Mouse (Mus musculus) neutrophil, adult 5-6 weeks (primary cell): ENCODE results near the gene Drc7. TPM values are rescaled to one million over a fixed set of nuclear protein-coding genes. Genes with fewer than 3 reads are reported as not detected.

Source experiments
- ATAC-seq: fragments of 151-379, 151-347 bp; 2 replicates; pipeline ENCODE4 v1.8.0; 2017; ENCODE audit warnings: mild to moderate bottlenecking, moderate TSS enrichment; ENCODE audit not compliant: insufficient number of reproducible peaks, poor library complexity, low FRiP score, severe bottlenecking; ENCODE audit errors: extremely low read depth
- total RNA-seq: library from RNA; stranded (forward); fragments of 200-1000 nt; gene quantifications from 2 replicates; pipeline ENCODE4 v1.2.3, GENCODE M21; 2017

The Drc7 gene
- total RNA-seq, 1 experiment from 2014 or later = 0.23 TPM

- no peak for ATAC-seq
Measured at GRCm38 (mm10) chr8:95112594-95112993, 57.7 kb downstream of the Drc7 start.

- no peak for ATAC-seq
Measured at GRCm38 (mm10) chr8:95113108-95113507, 58.2 kb downstream of the Drc7 start.

- ATAC-seq = no peak
Measured at GRCm38 (mm10) chr8:95113750-95114149, 58.8 kb downstream of the Drc7 start.

GRCm38 (mm10) chr8:95123455-95123854 is 68.6 kb downstream of the Drc7 start:
- ATAC-seq = no peak

GRCm38 (mm10) chr8:95126497-95126896 is 71.6 kb downstream of the Drc7 start:
- ATAC-seq = no peak

- no peak for ATAC-seq
Measured at GRCm38 (mm10) chr8:95127658-95128057, 72.8 kb downstream of the Drc7 start.

Other genes with a start within 250 kb of the Drc7 start
- gene Ccl17, start 244.7 kb upstream of the Drc7 start, total RNA-seq = not detected in 2 replicates
- 29.4 and 29.7 TPM in 2 replicates for gene Coq9, start 216.8 kb upstream of the Drc7 start, total RNA-seq
- gene Ciapin1, start 216.7 kb upstream of the Drc7 start, total RNA-seq = 25.2 and 26.1 TPM in 2 replicates
- 34.4 and 38.9 TPM in 2 replicates for gene Polr2c, start 197.7 kb upstream of the Drc7 start, total RNA-seq
- gene Dok4, start 178.8 kb upstream of the Drc7 start, total RNA-seq = 2.2 and 3.3 TPM in 2 replicates
- gene Ccdc102a, start 137.0 kb upstream of the Drc7 start, total RNA-seq = 2.2 and 3.6 TPM in 2 replicates
- 4.2 and 4.3 TPM in 2 replicates for gene Adgrg5, start 131.4 kb upstream of the Drc7 start, total RNA-seq
- 2.2 and 2.3 TPM in 2 replicates for gene Adgrg1, start 80.4 kb upstream of the Drc7 start, total RNA-seq
- gene Adgrg3, start 37.4 kb upstream of the Drc7 start, total RNA-seq = 21.5 and 23.4 TPM in 2 replicates
- 22.8 and 26.2 TPM in 2 replicates for gene Katnb1, start 26.1 kb downstream of the Drc7 start, total RNA-seq
- gene Kifc3, start 147.7 kb downstream of the Drc7 start, total RNA-seq = 1.2 and 2.2 TPM in 2 replicates